Mouse (Mus musculus) testis, adult 2 months (tissue): ENCODE results near the gene Klhdc4. TPM values are rescaled to one million over a fixed set of nuclear protein-coding genes. Genes with fewer than 3 reads are reported as not detected.

Experiments
- H3K27ac ChIP-seq: fragments of 200-500 bp; 2 replicates; pipeline ENCODE4 v1.5.1; 2012; ENCODE audit warnings: low read depth, low read length; ENCODE audit not compliant: control insufficient read depth, insufficient read depth
- H3K27me3 ChIP-seq: fragments of 200-500 bp; 2 replicates; pipeline ENCODE4 v1.6.1; 2012; ENCODE audit warnings: mild to moderate bottlenecking, low read length, moderate library complexity; ENCODE audit not compliant: control insufficient read depth, insufficient read depth
- H3K36me3 ChIP-seq: fragments of 200-500 bp; 2 replicates; pipeline ENCODE4 v1.6.1; 2012; ENCODE audit warnings: mild to moderate bottlenecking, low read length; ENCODE audit not compliant: control insufficient read depth, insufficient read depth
- H3K4me1 ChIP-seq: fragments of 200-500 bp; 2 replicates; pipeline ENCODE4 v1.6.1; 2012; ENCODE audit warnings: low read length; ENCODE audit not compliant: control insufficient read depth, insufficient read depth
- H3K4me3 ChIP-seq: fragments of 200-500 bp; 2 replicates; pipeline ENCODE4 v1.5.1; 2012; ENCODE audit warnings: low read depth, mild to moderate bottlenecking, low read length, moderate library complexity, mixed read lengths; ENCODE audit not compliant: control insufficient read depth
- CTCF ChIP-seq: fragments of 200-500 bp; IDR thresholded peaks from 2 replicates; pipeline ENCODE4 v1.5.1; 2012; ENCODE audit warnings: low read depth, mild to moderate bottlenecking, inconsistent platforms, low read length, moderate library complexity; ENCODE audit not compliant: control insufficient read depth, insufficient read depth, insufficient replicate concordance
- POLR2A ChIP-seq: fragments of 200-500 bp; IDR thresholded peaks from 2 replicates; pipeline ENCODE4 v1.6.1; 2012; ENCODE audit warnings: low read depth, mild to moderate bottlenecking, inconsistent platforms, low read length, moderate library complexity; ENCODE audit not compliant: control insufficient read depth
- polyA plus RNA-seq: library from polyadenylated mRNA; depleted of rRNA; stranded (reverse); fragments of >200 nt; gene quantifications from 2 replicates; pipeline ENCODE4 v1.2.3, GENCODE M21; 2012

The Klhdc4 gene
- polyA plus RNA-seq, 1 experiment, result 13.6 TPM

GRCm38 (mm10) chr8:121806126-121806525, 23.2 kb downstream of the Klhdc4 start:
- TF ChIP-seq CTCF (no peak), POLR2A (no peak)
- Histone ChIP-seq H3K27me3 (no peaks in the 10 kb centered on the region), H3K36me3 (peaks cover 7% of the 10 kb centered on the region), H3K4me3 (no peak overlapping the region), H3K4me1 (no peaks in the 10 kb centered on the region), H3K27ac (no peak overlapping the region)

GRCm38 (mm10) chr8:121804829-121805228, 24.5 kb downstream of the Klhdc4 start:
- TF ChIP-seq POLR2A (no peak), CTCF (no peak)
- Histone ChIP-seq H3K27me3 (no peaks in the 10 kb centered on the region), H3K27ac (no peak overlapping the region), H3K4me3 (no peak overlapping the region), H3K36me3 (peaks cover 7% of the 10 kb centered on the region), H3K4me1 (no peaks in the 10 kb centered on the region)

- Histone ChIP-seq H3K36me3 (peaks cover 1% of the 10 kb centered on the region), H3K27ac (no peak overlapping the region), H3K4me1 (no peaks in the 10 kb centered on the region), H3K4me3 (no peak overlapping the region), H3K27me3 (no peaks in the 10 kb centered on the region)
- TF ChIP-seq POLR2A (no peak), CTCF (no peak)
Observed at GRCm38 (mm10) chr8:121798401-121798800, 31.0 kb downstream of the Klhdc4 start.

- Histone ChIP-seq H3K27ac (no peak overlapping the region), H3K27me3 (no peaks in the 10 kb centered on the region), H3K4me1 (no peaks in the 10 kb centered on the region), H3K36me3 (no peaks in the 10 kb centered on the region; the same call in 1 of the 2 replicates), H3K4me3 (no peak overlapping the region)
- TF ChIP-seq POLR2A, result no peak
Observed at GRCm38 (mm10) chr8:121796406-121796805, 33.0 kb downstream of the Klhdc4 start.

- no peak for TF ChIP-seq CTCF
- H3K36me3 ChIP-seq, result no peaks in the 10 kb centered on the region; the same call in 1 of the 2 replicates
- H3K4me1 ChIP-seq, result no peaks in the 10 kb centered on the region
- H3K4me3 ChIP-seq, result no peak overlapping the region
- no peaks in the 10 kb centered on the region for H3K27me3 ChIP-seq
- H3K27ac ChIP-seq, result no peak overlapping the region
Observed at GRCm38 (mm10) chr8:121795461-121795860, 33.9 kb downstream of the Klhdc4 start.

- Histone ChIP-seq H3K4me3 (no peak overlapping the region), H3K4me1 (no peaks in the 10 kb centered on the region), H3K36me3 (no peaks in the 10 kb centered on the region), H3K27ac (no peak overlapping the region), H3K27me3 (no peaks in the 10 kb centered on the region)
- TF ChIP-seq POLR2A, result no peak
- no peak for TF ChIP-seq CTCF
Observed at GRCm38 (mm10) chr8:121794151-121794550, 35.2 kb downstream of the Klhdc4 start.

- Histone ChIP-seq H3K27me3 (no peaks in the 10 kb centered on the region), H3K4me3 (no peak overlapping the region), H3K27ac (no peak overlapping the region), H3K36me3 (no peaks in the 10 kb centered on the region), H3K4me1 (no peaks in the 10 kb centered on the region)
- TF ChIP-seq CTCF (no peak), POLR2A (no peak)
Observed at GRCm38 (mm10) chr8:121792627-121793026, 36.7 kb downstream of the Klhdc4 start.

- H3K27ac ChIP-seq, result no peak overlapping the region
- no peaks in the 10 kb centered on the region for H3K4me1 ChIP-seq
- no peaks in the 10 kb centered on the region for H3K36me3 ChIP-seq
- no peaks in the 10 kb centered on the region for H3K27me3 ChIP-seq
- no peak overlapping the region for H3K4me3 ChIP-seq
- TF ChIP-seq POLR2A (no peak), CTCF (no peak)
Observed at GRCm38 (mm10) chr8:121792159-121792558, 37.2 kb downstream of the Klhdc4 start.
